Mouse (Mus musculus) right cerebral cortex, adult 18-20 months (tissue): ENCODE measurements around the gene Lima1.
A peak's percentile ranks its signal among the peaks of the same experiment; 100 is the strongest.
"Not testable (repeated sequence)": the region's sequence is repeated elsewhere in the genome, so short reads cannot be mapped to it uniquely, and the experiment has no call there.

ENCODE experiments used
- DNase-seq: peaks from one replicate; pipeline ENCODE4 v3.0.0; 2022; ENCODE audit warnings: mixed read lengths

The Lima1 gene

GRCm38 (mm10) chr15:99801885-99802572 lies 73.2 kb downstream of the Lima1 start:
- DNase-seq = no peak

DNA sequence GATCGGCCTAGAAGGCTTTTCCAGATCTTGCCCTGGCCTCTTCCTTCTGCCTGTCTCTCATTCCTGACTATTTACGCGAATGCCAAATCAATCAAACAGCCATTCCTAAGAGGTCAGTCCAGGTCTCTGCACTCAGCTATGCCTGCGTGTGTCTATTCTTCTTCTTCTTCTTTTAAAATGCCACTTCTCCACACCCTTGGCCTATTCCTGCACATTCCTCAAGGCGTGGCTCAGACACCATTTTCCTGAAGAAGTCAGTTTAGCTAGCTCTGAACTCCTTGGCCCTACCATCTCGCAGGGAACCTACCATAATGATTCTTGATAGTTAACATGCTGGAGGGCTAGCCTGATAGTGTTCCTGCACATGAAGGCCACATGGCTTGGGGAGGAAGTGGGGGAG lies 75.5 kb downstream of the Lima1 start:
- no peak for DNase-seq

DNA sequence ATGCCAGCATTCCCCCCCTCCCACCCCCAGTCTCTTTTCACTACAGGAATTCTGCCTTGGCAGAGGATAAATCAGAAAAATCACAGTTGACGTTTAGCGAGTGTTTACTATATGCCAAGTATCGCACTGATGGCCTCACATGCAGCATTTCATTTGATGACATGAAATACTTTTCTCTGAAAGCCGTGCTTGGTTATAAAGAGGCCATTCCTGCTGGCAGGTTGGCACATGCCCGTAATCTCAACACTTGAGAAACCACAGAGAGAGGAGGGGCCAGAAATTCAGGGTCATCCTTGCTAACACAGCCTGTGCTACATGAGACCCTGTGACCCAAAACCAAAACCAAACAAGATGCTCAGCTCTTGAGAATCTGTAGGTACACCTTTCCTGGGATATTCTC lies 77.4 kb downstream of the Lima1 start:
- no peak for DNase-seq

DNA sequence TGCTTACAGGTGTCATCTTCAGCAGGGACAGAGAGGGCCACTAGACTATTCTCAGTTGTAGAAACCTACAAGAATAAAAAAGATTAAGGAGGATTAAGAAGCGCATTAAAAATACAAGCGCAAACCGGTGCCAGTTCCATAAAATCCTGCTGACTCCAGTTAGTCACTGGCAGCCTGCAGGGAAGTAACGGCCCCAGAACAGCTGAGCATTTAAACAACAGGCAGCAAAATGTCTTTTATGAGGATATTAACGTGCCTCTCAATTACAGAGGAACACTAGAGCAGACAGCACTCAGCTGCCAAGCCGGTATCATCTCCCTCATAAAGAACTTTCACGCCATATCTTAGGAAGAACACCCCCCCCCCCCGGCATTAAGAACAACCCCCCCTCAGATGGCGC lies 78.5 kb downstream of the Lima1 start:
- DNase-seq = no peak

DNA sequence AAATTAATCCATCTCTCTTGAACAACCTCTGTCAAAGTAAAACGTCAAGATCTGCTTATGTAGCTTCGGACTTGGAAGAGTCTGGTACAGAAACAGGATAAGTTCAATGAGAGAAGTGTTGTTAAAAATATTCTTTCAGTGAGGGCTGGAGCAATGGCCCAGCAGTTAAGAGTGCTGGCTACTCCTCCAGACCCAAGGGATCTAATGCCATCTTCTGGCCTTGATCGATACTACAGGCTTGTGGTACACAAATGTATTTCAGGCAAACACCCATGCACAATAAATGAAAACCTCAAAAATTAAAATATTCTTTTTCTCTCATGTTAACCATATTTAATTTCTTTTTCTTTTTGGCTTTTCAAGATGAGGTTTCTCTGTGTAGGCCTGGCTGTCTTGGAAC lies 79.2 kb downstream of the Lima1 start:
- no peak for DNase-seq

DNA sequence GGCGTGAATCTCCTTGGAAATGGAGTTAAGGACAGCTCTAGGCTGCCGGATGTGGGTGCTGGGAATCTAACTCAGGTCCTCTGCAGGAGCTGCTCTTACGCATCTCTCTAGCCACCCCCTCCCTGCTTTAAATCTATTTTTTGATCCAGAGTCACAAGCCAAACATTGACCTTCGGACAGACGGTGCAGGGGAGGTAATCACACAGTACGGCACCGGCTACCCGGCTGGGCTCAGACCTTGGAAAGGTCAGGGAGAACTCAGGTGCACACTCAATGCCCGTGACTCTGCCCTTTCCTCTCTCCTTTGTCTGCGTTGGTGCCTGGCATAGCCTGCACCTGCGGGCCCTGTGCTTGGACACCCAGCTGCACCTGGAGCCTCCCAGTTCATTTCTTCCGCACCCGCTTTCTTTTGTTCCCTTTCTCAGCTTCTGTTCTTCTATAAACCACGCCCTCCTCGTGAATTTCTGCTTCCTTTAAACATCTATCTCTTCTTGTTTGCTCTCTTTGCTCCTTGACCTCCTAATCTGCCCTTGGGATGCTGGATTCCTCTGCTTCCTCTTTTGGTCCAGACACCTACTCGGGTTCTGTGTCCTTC lies 82.9 kb downstream of the Lima1 start:
- DNase-seq = no peak

DNA sequence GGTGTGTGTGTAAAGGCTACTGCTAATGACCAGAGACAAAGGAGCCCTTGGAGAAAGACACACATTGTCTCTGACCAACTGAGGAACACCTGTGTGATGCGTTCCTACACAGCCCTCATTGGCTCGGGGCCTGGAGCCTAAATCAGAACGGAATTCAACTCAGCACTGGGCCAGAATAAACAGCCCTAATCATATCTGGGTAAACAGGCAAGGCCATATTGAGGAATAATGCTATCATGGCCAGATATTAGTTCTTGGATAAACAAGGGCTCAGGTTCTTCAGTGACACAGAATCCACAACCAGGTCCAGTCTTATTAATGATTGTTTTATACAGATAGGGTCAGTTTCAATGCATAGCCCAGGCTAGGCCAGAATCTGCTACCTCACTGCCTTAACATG lies 84.3 kb downstream of the Lima1 start:
- DNase-seq = no peak

- peak; percentile 67 for DNase-seq
Observed at GRCm38 (mm10) chr15:99790464-99790863, 84.8 kb downstream of the Lima1 start.

GRCm38 (mm10) chr15:99787625-99788120 lies 87.6 kb downstream of the Lima1 start:
- DNase-seq = peak; percentile 32

- no peak for DNase-seq
Observed at GRCm38 (mm10) chr15:99778677-99779335, 96.5 kb downstream of the Lima1 start.

- DNase-seq = no peak
Observed at GRCm38 (mm10) chr15:99778148-99778547, 97.1 kb downstream of the Lima1 start.

DNA sequence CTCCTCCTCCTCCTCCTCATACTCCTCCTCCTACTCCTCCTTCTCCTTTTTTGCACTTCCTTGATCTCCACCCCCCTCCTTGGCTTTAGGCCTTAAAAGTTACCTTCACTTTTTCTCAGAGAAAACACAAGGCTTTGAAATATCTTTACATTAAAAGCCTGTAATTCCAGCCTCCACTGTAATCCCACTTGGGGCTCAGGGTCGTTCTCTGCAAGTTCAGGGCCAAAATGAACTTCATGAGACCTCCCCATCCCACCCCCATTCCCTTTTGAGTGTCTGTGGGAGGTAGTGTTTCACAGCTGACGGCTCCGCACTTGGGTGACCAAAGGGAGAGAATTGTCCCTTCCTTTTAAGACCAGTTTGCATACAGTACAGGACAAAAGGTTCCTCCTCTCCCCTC lies 102.3 kb downstream of the Lima1 start:
- DNase-seq = no peak

- not testable (repeated sequence) for DNase-seq
Observed at GRCm38 (mm10) chr15:99772881-99772924, 102.6 kb downstream of the Lima1 start, which contains the start of gene Cers5. Cers5 (minus strand) TSS chr15:99772885.

GRCm38 (mm10) chr15:99772277-99772880 lies 102.9 kb downstream of the Lima1 start:
- DNase-seq = peak; percentile 86

DNA sequence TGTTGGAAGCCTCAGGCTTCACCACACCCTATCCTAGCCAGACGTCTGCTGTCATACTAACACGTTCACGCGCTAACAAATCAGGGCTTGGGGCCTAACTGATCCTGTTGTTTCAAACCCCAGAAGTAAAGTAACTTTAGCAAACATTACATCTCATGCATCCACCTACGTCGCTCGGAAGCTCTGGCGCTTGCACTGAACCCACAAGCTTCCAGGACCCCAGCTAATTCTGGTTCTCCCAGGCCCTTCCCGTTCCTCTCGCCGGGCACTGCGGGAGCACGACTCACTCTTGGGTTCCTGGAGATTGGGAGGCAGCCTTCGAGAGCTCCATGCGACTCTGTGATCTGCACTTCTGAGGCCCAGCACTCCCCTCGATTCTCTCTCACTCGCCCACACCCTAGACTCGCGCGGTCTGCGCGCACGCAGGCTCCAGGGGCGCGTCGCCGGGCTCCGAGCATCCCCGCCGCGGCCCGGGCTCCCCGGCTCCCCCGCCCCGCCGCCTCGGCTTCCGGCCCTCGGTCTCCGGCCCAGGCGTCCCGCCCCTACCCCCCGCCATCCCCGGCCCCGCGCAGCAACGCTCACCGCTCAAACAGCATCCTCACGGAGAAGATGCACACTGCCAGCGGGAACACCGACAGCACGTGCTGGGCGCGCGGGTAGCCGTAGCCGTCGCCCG lies 103.5 kb downstream of the Lima1 start:
- DNase-seq = peak; percentile 54

- DNase-seq = no peak
Observed at GRCm38 (mm10) chr15:99771004-99771500, 104.2 kb downstream of the Lima1 start.

DNA sequence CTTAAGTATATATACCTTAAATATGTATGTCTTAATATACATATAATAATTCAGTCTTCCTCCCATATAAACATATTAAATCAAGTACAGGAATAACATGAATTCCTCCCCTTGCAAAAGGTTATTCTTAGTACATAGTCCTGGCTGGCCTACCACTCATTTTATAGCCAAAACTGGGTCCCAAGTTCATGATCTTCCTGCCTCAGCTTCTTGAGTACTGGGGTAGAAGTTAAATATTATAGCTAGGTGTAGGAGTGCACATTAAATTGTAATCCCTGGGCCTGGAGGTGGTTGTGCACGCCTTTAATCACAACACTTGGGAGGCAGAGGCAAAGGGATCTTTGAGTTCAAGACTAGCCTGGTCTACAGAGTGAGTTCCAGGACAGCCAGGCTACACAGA lies 106.5 kb downstream of the Lima1 start:
- DNase-seq = no peak

- no peak for DNase-seq
Observed at GRCm38 (mm10) chr15:99767467-99767866, 107.8 kb downstream of the Lima1 start.

- DNase-seq = no peak
Observed at GRCm38 (mm10) chr15:99754204-99754603, 121.1 kb downstream of the Lima1 start.

GRCm38 (mm10) chr15:99740229-99740628 lies 135.0 kb downstream of the Lima1 start:
- DNase-seq = no peak

DNA sequence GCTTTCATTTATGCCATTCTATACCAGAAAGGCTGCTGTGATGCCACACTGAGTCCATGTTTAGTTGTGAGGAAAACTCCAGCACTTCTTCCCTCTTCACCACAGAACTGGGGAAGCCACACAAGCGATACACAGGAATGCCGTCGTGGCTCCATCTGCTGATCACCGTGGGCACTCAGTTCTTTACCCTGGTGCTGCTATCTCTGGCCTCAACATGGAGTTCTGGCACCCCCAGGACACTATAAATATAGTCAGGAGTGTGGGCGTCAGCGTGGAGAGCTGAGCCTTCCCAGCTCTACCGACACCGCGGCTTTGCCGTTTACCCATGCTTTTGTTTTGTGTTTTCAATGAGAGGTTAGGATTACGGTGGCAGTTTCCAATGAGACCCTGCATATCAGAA lies 138.6 kb downstream of the Lima1 start:
- peak; percentile 44 for DNase-seq

- peak; percentile 100 for DNase-seq
Observed at GRCm38 (mm10) chr15:99735631-99736030, 139.6 kb downstream of the Lima1 start.

DNA sequence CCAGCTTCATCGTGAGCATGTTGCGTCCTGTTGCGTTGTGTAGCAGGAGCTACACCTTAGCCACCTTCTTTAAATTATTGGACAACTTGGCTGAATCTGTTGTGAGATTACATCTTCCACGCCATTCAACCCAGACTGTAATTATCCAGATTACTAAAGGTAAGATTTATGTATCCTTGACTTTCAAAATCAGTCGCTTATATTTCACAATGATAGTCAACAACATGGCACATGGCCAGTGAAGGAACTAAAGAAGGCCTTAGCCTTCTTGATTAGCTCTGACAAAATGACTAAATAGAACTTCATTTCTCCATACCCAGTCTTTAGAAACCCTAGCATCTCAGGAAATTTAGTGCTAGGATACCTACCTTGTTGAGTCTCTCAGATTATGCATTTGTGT lies 142.1 kb downstream of the Lima1 start:
- no peak for DNase-seq

DNA sequence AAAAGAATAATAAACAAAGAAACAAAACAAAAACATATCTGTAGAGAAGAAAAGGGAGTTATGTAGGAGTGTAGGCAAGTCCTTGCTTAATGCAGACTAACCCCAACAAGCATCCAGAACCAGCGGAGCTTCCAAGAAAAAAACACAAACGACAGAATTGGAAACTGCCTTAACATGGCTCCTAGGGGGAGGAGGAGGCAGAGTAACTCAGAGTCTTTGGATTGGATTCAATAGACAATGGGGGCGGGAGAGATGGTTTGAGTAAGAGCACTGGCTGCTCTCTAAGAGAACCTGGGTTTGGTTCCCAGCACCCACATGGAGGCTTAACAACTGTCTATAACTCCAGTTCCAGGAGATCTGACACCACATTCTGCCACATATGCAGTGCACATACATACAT lies 143.6 kb downstream of the Lima1 start:
- DNase-seq = no peak
